Mouse (Mus musculus): ENCODE results near the gene Slc35d1. TPM values are rescaled to one million over a fixed set of nuclear protein-coding genes. Genes with fewer than 3 reads are reported as not detected.

Slc35d1 gene
- total RNA-seq, 2 experiments from 2014 or later = 2.7 to 10.7 TPM

Other genes with a start within 250 kb of the Slc35d1 start
- gene Tctex1d1, start 236.6 kb downstream of the Slc35d1 start, total RNA-seq (2015) = 1.9 and 5.2 TPM in 2 replicates
- 3.5 and 5.5 TPM in 2 replicates for gene Tctex1d1, start 236.6 kb downstream of the Slc35d1 start, total RNA-seq (2017)
- not detected in 2 replicates for gene Insl5, start 188.3 kb downstream of the Slc35d1 start, total RNA-seq (2015)
- gene Insl5, start 188.3 kb downstream of the Slc35d1 start, total RNA-seq (2017) = not detected in 2 replicates
- 79.4 and 82.5 TPM in 2 replicates for gene Mier1, start 100.8 kb downstream of the Slc35d1 start, total RNA-seq (2015)
- gene Mier1, start 100.8 kb downstream of the Slc35d1 start, total RNA-seq (2017) = 89.2 and 100 TPM in 2 replicates
- 0.80 and 2.6 TPM in 2 replicates for gene Wdr78, start 100.6 kb downstream of the Slc35d1 start, total RNA-seq (2015)
- 0.28 and 0.92 TPM in 2 replicates for gene Wdr78, start 100.6 kb downstream of the Slc35d1 start, total RNA-seq (2017)
- gene 4921539E11Rik, start 75.7 kb upstream of the Slc35d1 start, total RNA-seq (2015) = not detected in 2 replicates
- gene 4921539E11Rik, start 75.7 kb upstream of the Slc35d1 start, total RNA-seq (2017) = not detected in 2 replicates
- gene Oma1, start 98.6 kb upstream of the Slc35d1 start, total RNA-seq (2015) = 13.9 and 15.6 TPM in 2 replicates
- 45.5 and 84.3 TPM in 2 replicates for gene Oma1, start 98.6 kb upstream of the Slc35d1 start, total RNA-seq (2017)